Mouse (Mus musculus): ENCODE results near the gene Glud1. TPM values are rescaled to one million over a fixed set of nuclear protein-coding genes. Genes with fewer than 3 reads are reported as not detected.

Gene Glud1
- polyA plus RNA-seq, 1 experiment from 2014 or later, result 92.8 TPM

DNA sequence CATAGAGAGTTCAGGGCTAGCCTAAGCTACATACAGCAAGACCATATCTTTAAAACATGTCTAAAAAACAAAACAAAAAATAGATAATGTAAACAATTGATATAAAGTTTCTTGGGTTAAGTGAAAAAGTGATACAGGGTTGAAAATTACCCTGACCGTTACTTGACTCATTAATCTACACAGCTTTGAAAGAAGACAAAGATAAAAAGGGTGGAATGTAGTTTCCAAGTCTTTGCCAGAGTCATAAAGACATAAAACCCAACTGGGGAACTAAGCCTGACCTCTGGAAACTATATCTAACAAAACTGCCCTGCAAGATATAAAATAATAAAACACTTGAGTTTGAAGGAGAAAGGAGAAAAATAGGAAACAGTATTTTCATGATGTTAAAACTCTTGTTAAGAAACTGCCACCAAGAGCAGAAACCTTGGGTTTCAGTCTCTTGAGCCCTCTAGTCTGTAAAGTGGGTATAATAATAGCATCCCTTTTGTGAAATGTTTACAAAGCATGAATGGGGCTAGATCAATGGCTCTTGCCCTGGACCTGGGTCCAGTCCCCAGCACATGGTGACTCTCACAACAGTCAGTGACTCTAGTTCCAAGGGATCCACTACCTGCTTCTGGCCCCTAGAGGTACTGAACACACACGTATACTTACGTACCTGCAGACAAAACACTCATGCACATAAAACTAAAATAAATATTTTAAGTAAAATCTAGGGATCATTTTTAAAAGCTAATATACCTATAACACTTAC lies 21.1 kb upstream of the Glud1 start:
- Histone ChIP-seq H3K9ac (ENCODE audit: low read depth, low read length) (no peak overlapping the region), H3K4me1 (ENCODE audit: control insufficient read depth, insufficient read depth, low read length) (no peaks in the 10 kb centered on the region), H3K9me3 (replicated peaks; ENCODE audit: control insufficient read depth, low read length, poor library complexity, severe bottlenecking) (no peaks in the 10 kb centered on the region), H3K36me3 (ENCODE audit: control insufficient read depth, insufficient read depth, low read length) (no peaks in the 10 kb centered on the region), H3K27me3 (ENCODE audit: control insufficient read depth, insufficient read depth, low read depth, low read length) (no peaks in the 10 kb centered on the region), H3K4me2 (ENCODE audit: low read length) (no peak overlapping the region), H3K27ac (ENCODE audit: low read length) (no peak overlapping the region), H3K4me3 (ENCODE audit: low read depth, low read length) (no peak overlapping the region)
- WGBS, result 98% methylated on average over 3 of the region's 3 CpGs
- no peak for ATAC-seq

DNA sequence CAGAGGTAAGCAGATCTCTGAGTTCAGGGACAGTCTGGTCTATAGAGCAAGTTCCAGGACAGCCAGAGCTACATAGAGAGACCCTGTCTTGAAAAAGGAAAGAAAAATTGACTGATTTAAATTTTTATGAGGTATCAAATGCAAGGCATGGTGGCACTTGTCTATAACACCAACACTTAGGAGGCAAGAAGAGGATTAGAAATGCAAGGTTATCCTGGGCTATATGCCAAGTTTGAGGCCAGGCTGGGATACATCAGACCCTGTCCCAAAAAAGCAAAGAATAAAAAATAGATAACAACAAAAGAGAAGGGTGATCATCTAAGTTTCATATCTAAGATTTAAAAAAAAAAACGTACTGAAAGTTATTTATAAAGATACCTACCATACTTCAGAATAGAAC lies 20.3 kb upstream of the Glud1 start:
- Histone ChIP-seq H3K4me2 (ENCODE audit: low read length) (no peak overlapping the region), H3K36me3 (ENCODE audit: control insufficient read depth, insufficient read depth, low read length) (no peaks in the 10 kb centered on the region), H3K9me3 (replicated peaks; ENCODE audit: control insufficient read depth, low read length, poor library complexity, severe bottlenecking) (no peaks in the 10 kb centered on the region), H3K27me3 (ENCODE audit: control insufficient read depth, insufficient read depth, low read depth, low read length) (no peaks in the 10 kb centered on the region), H3K4me1 (ENCODE audit: control insufficient read depth, insufficient read depth, low read length) (no peaks in the 10 kb centered on the region), H3K9ac (ENCODE audit: low read depth, low read length) (no peak overlapping the region), H3K4me3 (ENCODE audit: low read depth, low read length) (no peak overlapping the region), H3K27ac (ENCODE audit: low read length) (no peak overlapping the region)
- ATAC-seq, result no peak
- 44% methylated on average over 1 of the region's 1 CpGs for WGBS

DNA sequence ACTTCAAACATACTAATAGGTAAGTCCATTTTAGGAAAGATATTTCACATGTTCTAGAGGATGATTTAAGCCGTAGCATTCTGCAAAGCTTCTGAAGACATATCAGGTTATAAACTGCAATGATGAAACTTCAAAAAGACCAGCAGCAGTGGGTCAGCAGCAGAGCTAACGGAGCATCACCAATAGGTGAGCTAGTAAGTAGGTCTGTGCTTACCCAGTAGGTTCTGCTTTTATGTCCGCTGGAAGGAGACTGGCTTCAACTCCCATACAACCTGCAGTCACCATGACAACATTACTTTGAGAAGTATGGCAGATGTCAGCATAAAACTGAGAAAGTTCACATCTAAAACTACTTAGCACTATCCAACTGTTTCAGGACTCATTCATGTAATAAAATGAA lies 16.9 kb upstream of the Glud1 start:
- Histone ChIP-seq H3K4me3 (ENCODE audit: low read depth, low read length) (no peak overlapping the region), H3K4me1 (ENCODE audit: control insufficient read depth, insufficient read depth, low read length) (no peaks in the 10 kb centered on the region), H3K27ac (ENCODE audit: low read length) (no peak overlapping the region), H3K27me3 (ENCODE audit: control insufficient read depth, insufficient read depth, low read depth, low read length) (no peaks in the 10 kb centered on the region), H3K9me3 (replicated peaks; ENCODE audit: control insufficient read depth, low read length, poor library complexity, severe bottlenecking) (no peaks in the 10 kb centered on the region), H3K4me2 (ENCODE audit: low read length) (no peak overlapping the region), H3K36me3 (ENCODE audit: control insufficient read depth, insufficient read depth, low read length) (no peaks in the 10 kb centered on the region), H3K9ac (ENCODE audit: low read depth, low read length) (no peak overlapping the region)
- 79% methylated on average over 3 of the region's 3 CpGs for WGBS
- ATAC-seq, result no peak

DNA sequence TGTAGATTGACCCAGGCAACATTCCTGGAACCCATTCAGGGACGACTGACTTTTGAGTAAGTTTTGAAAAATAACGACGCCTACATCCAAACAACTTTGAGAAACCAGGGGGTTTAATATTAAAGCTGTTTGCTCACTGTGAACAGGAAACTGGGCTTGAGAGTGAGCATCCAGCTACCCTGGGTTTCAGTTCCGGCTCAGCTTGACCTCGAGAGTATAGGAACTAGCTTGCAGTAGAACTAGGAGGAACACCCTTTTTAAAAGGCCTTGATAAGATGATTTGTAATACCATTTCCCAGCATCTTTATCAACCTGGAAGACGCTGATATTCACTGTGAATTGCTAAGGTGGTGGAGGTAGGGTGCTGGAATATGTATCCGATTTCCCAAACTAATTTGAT lies 14.2 kb upstream of the Glud1 start:
- no peaks in the 10 kb centered on the region for H3K27me3 ChIP-seq (ENCODE audit: control insufficient read depth, insufficient read depth, low read depth, low read length)
- H3K9ac ChIP-seq (ENCODE audit: low read depth, low read length), result no peak overlapping the region
- no peaks in the 10 kb centered on the region for H3K4me1 ChIP-seq (ENCODE audit: control insufficient read depth, insufficient read depth, low read length)
- H3K27ac ChIP-seq (ENCODE audit: low read length), result no peak overlapping the region
- WGBS, result 87% methylated on average over 7 of the region's 7 CpGs
- no peaks in the 10 kb centered on the region for H3K36me3 ChIP-seq (ENCODE audit: control insufficient read depth, insufficient read depth, low read length)
- no peak overlapping the region for H3K4me3 ChIP-seq (ENCODE audit: low read depth, low read length)
- no peaks in the 10 kb centered on the region for H3K9me3 ChIP-seq (replicated peaks; ENCODE audit: control insufficient read depth, low read length, poor library complexity, severe bottlenecking)
- no peak overlapping the region for H3K4me2 ChIP-seq (ENCODE audit: low read length)
- no peak for ATAC-seq

DNA sequence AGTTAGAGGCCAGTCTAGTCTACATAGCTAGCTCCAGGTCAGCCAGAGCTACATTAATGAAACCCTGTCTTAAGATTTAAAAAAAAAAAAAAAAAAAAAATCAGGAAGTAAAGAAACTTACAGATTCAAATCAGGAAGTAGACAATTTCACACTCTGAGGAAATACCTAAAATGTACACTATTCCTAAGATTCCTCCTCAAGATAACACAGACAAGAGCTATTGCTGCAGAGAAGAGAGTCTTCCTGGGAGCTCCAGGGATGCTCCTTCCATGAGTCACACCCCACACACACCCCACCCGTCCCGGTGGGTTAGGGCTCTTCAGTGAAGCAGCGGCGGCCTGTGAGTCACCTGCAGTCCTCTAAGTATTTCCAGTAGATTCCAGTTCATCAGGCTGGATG lies 13.5 kb upstream of the Glud1 start:
- H3K4me2 ChIP-seq (ENCODE audit: low read length), result no peak overlapping the region
- no peak for ATAC-seq
- H3K4me1 ChIP-seq (ENCODE audit: control insufficient read depth, insufficient read depth, low read length), result no peaks in the 10 kb centered on the region

DNA sequence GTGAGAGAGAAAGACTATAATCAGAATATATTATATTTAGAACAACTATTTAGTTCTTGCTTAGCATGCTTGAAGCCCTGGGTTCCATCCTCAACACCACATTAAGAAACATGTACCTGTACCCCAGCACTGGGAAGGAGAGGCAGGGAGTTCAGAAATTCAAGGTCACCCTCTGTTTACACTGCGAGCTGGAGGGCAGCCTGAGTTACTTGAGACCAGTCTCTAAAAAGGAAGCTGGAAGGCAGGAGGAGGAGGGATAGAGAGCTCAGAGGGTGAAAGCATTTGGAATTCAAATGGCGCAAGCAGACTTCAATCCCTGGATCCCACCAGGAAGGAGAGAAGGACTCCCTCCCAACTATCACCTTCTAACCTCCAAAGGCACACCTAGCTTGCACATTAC lies 12.9 kb upstream of the Glud1 start:
- Histone ChIP-seq H3K9ac (ENCODE audit: low read depth, low read length) (no peak overlapping the region), H3K27ac (ENCODE audit: low read length) (no peak overlapping the region), H3K4me2 (ENCODE audit: low read length) (no peak overlapping the region), H3K9me3 (replicated peaks; ENCODE audit: control insufficient read depth, low read length, poor library complexity, severe bottlenecking) (no peaks in the 10 kb centered on the region), H3K27me3 (ENCODE audit: control insufficient read depth, insufficient read depth, low read depth, low read length) (no peaks in the 10 kb centered on the region), H3K4me3 (ENCODE audit: low read depth, low read length) (no peak overlapping the region), H3K36me3 (ENCODE audit: control insufficient read depth, insufficient read depth, low read length) (no peaks in the 10 kb centered on the region), H3K4me1 (ENCODE audit: control insufficient read depth, insufficient read depth, low read length) (no peaks in the 10 kb centered on the region)
- WGBS, result 54% methylated on average over 2 of the region's 2 CpGs
- ATAC-seq, result no peak

More for the DNA sequence above, 13.5 kb upstream of the Glud1 start:
- Histone ChIP-seq H3K27me3 (ENCODE audit: control insufficient read depth, insufficient read depth, low read depth, low read length) (no peaks in the 10 kb centered on the region), H3K4me3 (ENCODE audit: low read depth, low read length) (no peak overlapping the region), H3K9ac (ENCODE audit: low read depth, low read length) (no peak overlapping the region), H3K27ac (ENCODE audit: low read length) (no peak overlapping the region), H3K9me3 (replicated peaks; ENCODE audit: control insufficient read depth, low read length, poor library complexity, severe bottlenecking) (no peaks in the 10 kb centered on the region), H3K36me3 (ENCODE audit: control insufficient read depth, insufficient read depth, low read length) (no peaks in the 10 kb centered on the region)
- 59% methylated on average over 4 of the region's 4 CpGs for WGBS

DNA sequence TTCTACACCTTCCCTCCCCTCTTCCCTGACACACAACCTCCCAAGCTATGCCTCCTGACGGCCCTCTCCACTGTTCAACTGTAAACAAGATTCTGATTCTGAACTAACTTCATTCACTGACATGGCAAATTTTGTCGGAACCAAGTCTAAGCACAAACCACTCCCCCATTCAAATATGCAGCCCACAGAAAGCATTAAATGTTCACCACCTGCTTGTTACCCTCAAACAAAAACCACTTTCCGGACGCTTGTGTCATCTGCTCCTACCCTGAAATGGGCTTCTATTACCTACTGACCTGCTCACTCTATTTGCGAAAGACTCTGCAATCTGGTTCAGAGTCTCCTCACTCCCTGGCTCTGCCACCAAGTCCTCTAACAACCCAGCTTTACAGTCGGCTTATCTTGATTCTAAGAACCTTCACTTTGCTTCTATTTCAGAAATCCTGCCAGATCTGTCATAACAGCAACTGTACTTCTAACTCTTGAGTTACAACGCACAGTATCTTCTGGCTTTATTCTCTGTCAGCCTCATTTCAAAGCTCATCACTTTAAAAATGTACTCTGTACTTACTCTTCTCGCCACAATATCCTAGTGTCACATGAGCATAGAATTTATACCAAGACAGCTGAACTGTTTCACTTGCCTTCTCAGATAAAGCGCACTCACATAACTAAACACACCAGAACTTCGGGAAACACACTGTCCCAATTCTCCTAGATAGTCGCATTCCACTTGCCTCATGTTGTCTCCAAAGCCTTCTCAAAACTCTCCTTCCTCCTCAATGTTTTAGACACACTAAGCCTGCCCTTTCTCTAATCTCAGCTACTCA lies 11.4 kb upstream of the Glud1 start:
- 88% methylated on average over 11 of the region's 11 CpGs for WGBS
- Histone ChIP-seq H3K4me1 (ENCODE audit: control insufficient read depth, insufficient read depth, low read length) (no peaks in the 10 kb centered on the region), H3K4me3 (ENCODE audit: low read depth, low read length) (no peak overlapping the region), H3K9ac (ENCODE audit: low read depth, low read length) (no peak overlapping the region), H3K9me3 (replicated peaks; ENCODE audit: control insufficient read depth, low read length, poor library complexity, severe bottlenecking) (no peaks in the 10 kb centered on the region), H3K36me3 (ENCODE audit: control insufficient read depth, insufficient read depth, low read length) (no peaks in the 10 kb centered on the region), H3K27me3 (ENCODE audit: control insufficient read depth, insufficient read depth, low read depth, low read length) (no peaks in the 10 kb centered on the region), H3K27ac (ENCODE audit: low read length) (no peak overlapping the region), H3K4me2 (ENCODE audit: low read length) (no peak overlapping the region)
- no peak for ATAC-seq

DNA sequence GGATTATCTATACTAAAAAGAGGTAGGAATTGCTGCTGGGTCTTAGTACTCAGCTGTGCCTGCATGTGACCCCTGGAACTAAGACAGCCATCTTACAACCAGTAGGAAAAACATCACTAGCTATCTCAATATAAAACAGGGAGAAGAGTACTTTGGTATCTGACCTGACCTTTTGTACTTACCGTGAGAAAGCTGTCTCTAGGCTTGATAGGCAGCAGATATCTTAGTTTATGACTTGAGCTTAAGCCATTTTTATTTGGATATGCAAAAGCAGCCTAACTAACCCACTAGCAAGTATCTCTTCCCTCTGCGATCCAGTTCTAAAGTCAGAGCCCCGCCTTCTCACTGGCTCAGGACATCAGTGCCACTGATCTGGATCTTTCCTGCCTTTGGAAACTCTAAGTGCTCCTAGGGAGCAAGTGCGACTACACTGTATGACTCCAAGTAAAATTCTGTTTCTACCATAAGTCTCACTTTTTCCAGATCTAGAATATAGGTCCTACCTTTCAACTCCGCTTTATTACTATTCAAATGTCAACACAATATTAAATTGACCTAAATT lies 7.8 kb upstream of the Glud1 start:
- Histone ChIP-seq H3K4me1 (ENCODE audit: control insufficient read depth, insufficient read depth, low read length) (no peaks in the 10 kb centered on the region), H3K4me2 (ENCODE audit: low read length) (no peak overlapping the region), H3K9me3 (replicated peaks; ENCODE audit: control insufficient read depth, low read length, poor library complexity, severe bottlenecking) (no peaks in the 10 kb centered on the region), H3K4me3 (ENCODE audit: low read depth, low read length) (no peak overlapping the region), H3K27me3 (ENCODE audit: control insufficient read depth, insufficient read depth, low read depth, low read length) (no peaks in the 10 kb centered on the region), H3K9ac (ENCODE audit: low read depth, low read length) (no peak overlapping the region), H3K36me3 (ENCODE audit: control insufficient read depth, insufficient read depth, low read length) (no peaks in the 10 kb centered on the region), H3K27ac (ENCODE audit: low read length) (no peak overlapping the region)
- WGBS, result 82% methylated on average over 5 of the region's 5 CpGs
- no peak for ATAC-seq

DNA sequence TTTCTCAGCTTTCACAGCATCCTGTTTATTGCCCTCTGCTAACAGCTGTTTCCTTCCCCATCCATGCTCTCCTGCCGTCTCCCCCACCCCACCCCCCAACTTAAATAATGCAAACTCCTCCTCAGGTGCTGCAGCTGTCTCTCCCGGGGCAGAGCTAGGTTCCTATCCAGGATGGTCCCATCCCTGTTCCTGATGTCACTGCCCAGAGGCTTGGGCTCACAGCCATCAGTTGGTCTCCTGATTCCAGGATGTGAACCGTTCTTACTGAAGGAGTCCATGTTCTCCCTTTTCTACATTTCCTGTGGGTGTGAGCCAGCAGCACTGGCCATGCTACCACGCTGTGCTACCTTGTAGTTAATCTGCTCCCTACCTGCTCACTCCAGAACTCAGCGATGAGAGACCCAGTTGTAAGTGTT lies 7.3 kb upstream of the Glud1 start:
- Histone ChIP-seq H3K36me3 (ENCODE audit: control insufficient read depth, insufficient read depth, low read length) (no peaks in the 10 kb centered on the region), H3K27me3 (ENCODE audit: control insufficient read depth, insufficient read depth, low read depth, low read length) (no peaks in the 10 kb centered on the region), H3K27ac (ENCODE audit: low read length) (no peak overlapping the region), H3K4me1 (ENCODE audit: control insufficient read depth, insufficient read depth, low read length) (no peaks in the 10 kb centered on the region), H3K4me3 (ENCODE audit: low read depth, low read length) (no peak overlapping the region), H3K9me3 (replicated peaks; ENCODE audit: control insufficient read depth, low read length, poor library complexity, severe bottlenecking) (no peaks in the 10 kb centered on the region), H3K9ac (ENCODE audit: low read depth, low read length) (no peak overlapping the region), H3K4me2 (ENCODE audit: low read length) (no peak overlapping the region)
- no peak for ATAC-seq
- 50% methylated on average over 5 of the region's 5 CpGs for WGBS
